Mouse (Mus musculus): ENCODE data around the gene Acot2. TPM values are rescaled to one million over a fixed set of nuclear protein-coding genes. Genes with fewer than 3 reads are reported as not detected.
"Not testable (repeated sequence)": the region's sequence is repeated elsewhere in the genome, so short reads cannot be mapped to it uniquely, and the experiment has no call there.

The Acot2 gene
- 1 to 10 TPM; 8.1 to 9.4 (median 8.8) TPM for total RNA-seq (2022)

- peak; percentile 63 to 66 for DNase-seq (ENCODE audit: low spot score in 2 of 2)
These were observed at the start of gene Acot2 for GRCm38 (mm10) chr12:83987583-83988441. TSS of gene Acot2 (plus strand) at chr12:83987861.

DNA sequence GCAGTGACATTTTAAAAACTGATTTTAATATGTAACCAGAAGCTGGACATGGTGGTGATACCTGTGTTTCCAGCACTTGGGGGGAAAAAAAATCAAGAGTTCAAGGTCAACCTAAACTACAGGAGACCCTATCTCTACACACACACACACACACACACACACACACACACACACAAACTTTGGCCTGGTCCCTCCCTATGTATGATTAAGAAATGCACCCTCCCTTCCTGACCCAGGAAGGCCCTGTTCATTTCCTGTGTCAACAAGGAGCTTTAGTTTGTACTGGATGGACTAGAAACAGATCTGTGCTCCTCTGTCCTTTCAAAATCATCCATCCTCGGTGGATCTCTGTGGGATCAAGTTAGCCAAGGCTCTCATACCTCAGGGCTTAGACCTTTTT lies 49.1 kb upstream of the Acot2 start:
- DNase-seq (ENCODE audit: low spot score in 2 of 2) = not testable (repeated sequence)

DNA sequence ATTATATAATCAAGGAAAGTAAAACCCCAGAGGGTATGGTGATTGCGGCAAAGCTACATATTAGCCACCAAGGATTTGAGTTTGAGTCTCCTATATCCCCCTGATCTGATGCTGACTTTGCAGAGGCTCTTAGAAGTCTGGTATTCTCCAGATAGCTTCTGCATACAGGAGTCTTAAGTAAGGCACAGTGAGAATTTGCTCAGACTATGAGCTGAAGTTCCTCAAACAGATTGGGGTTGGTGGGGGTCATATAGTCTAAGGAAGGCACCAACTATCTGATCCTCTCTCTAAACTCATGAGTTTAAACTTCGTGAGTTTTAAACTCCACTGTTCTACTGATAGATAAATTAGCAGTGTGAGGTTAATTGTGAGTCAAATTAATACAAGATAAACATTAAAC lies 48.3 kb upstream of the Acot2 start:
- no peak for DNase-seq (ENCODE audit: low spot score in 2 of 2)

GRCm38 (mm10) chr12:83940031-83940430 lies 47.6 kb upstream of the Acot2 start:
- DNase-seq (ENCODE audit: low spot score in 2 of 2) = no peak

- DNase-seq (ENCODE audit: low spot score in 2 of 2) = no peak
These were observed 45.7 kb upstream of the Acot2 start for GRCm38 (mm10) chr12:83941938-83942337.

- DNase-seq (ENCODE audit: low spot score in 2 of 2) = no peak
These were observed 40.3 kb upstream of the Acot2 start for GRCm38 (mm10) chr12:83947260-83947811.

DNA sequence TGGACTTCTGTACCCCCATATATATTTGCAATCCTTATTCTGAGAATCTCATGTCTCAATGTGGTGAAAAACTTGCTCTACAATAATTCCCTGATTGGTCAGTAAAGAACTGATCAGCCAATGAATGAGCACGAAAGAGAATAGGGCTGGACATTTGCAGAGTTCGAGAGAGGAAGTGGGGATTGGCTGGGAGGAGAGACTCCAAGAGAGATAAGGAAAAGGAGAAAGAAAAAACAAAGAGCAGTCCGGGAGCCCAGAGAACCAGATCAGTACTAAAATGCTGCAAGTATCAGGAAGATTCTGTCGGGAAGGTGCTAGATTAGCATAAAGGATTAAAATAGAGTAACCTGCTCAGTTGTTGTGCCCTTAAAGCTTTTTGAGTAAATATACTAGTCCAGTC lies 38.6 kb upstream of the Acot2 start:
- no peak for DNase-seq (ENCODE audit: low spot score in 2 of 2)

GRCm38 (mm10) chr12:83949776-83950492 lies 37.7 kb upstream of the Acot2 start:
- DNase-seq (ENCODE audit: low spot score in 2 of 2) = no peak

- DNase-seq (ENCODE audit: low spot score in 2 of 2) = peak; percentile 71 to 80
These were observed 37.2 kb upstream of the Acot2 start, which contains the start of gene Riox1 for GRCm38 (mm10) chr12:83950493-83950839. TSS of gene Riox1 (plus strand) at chr12:83950608.

GRCm38 (mm10) chr12:83950840-83951701 lies 36.6 kb upstream of the Acot2 start:
- DNase-seq (ENCODE audit: low spot score in 2 of 2) = peak; percentile 37 to 44

DNA sequence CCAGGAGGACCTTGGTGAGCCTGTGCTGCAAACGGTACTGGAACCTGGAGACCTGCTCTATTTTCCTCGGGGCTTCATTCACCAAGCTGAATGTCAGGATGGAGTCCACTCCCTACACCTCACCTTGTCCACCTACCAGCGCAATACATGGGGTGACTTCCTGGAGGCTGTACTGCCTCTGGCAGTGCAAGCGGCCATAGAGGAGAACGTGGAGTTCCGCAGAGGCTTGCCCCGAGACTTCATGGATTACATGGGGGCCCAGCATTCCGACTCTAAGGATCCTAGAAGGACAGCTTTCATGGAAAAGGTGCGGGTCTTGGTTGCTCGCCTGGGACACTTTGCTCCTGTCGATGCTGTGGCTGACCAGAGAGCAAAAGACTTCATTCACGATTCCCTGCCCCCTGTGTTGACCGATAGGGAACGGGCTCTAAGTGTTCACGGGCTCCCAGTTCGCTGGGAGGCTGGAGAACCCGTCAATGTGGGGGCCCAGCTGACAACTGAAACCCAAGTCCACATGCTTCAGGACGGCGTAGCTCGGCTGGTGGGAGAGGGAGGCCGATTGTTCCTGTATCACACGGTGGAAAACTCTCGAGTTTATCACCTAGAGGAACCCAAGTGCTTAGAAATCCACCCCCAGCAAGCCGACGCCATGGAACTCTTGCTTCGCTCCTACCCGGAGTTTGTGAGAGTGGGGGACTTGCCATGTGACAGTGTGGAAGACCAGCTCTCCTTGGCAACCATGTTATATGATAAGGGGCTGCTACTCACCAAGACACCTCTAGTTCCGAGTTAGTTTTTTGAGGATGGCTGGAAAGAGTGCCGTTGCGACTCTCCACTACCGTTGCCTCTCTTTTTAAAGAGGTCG lies 35.7 kb upstream of the Acot2 start:
- DNase-seq (ENCODE audit: low spot score in 2 of 2) = no peak

- DNase-seq (ENCODE audit: low spot score in 2 of 2) = no peak
These were observed 29.4 kb upstream of the Acot2 start for GRCm38 (mm10) chr12:83958278-83958677.

DNA sequence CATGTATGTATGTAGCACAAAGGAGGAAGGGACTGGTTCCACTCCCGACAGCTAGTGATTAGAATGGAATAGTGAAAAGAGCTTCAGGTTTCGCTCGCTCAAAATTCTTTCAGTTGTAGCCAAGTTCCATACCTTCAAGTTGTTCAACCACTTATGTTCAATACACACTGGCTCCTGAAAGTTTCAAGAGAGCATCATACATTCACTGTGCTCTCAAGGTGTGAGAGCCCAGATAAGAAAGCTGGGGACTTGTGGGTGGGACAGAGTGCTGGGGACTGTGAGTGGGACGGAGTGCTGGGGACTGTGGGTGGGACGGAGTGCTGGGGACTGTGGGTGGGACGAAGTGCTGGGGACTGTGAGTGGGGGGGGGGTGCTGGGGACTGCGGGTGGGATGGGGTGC lies 22.4 kb upstream of the Acot2 start:
- no peak for DNase-seq (ENCODE audit: low spot score in 2 of 2)

DNA sequence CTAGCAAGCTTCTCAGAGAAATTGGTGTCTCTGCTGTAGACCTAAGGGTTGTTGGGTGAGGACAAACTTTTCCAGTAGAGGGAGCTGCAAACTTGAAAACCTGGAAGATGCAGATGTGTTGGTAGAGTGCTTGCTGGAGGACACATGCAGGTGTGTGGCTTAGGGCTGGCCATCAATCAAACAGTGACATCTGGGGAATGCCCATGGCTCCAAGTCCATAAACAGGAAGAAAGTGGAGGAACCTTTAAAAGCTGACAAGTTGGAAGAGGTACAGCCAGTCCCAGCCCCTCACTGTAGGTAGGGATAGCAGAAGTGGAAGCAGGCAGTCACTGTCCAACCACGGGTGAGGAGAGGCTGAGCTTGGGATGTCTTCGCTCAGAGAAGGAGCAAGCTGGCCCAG lies 15.5 kb upstream of the Acot2 start:
- DNase-seq (ENCODE audit: low spot score in 2 of 2) = no peak

- DNase-seq (ENCODE audit: low spot score in 2 of 2) = no peak
These were observed 8.8 kb upstream of the Acot2 start for GRCm38 (mm10) chr12:83978862-83979261.

GRCm38 (mm10) chr12:83981615-83982014 lies 6.0 kb upstream of the Acot2 start:
- no peak for DNase-seq (ENCODE audit: low spot score in 2 of 2)

GRCm38 (mm10) chr12:83984752-83985151 lies 2.9 kb upstream of the Acot2 start, which contains the start of gene Heatr4:
TSS of gene Heatr4 (minus strand) at chr12:83984852.
- no peak for DNase-seq (ENCODE audit: low spot score in 2 of 2)

DNA sequence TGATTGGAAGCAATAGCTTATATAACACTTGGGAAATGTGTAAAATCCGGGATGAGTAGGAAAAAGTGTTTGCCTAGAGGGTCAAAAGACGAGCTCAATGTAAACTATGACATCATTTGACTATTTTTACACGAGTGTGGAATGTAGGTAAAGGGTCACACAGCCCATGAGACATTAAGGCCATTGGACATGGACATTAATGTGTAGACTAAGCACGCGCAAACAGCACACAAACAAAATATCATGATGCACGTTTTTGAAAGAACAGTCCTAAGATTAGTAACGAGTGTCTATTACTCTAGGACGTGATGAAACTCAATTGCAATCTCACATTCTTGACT lies 449 bp upstream of the Acot2 start:
- no peak for DNase-seq (ENCODE audit: low spot score in 2 of 2)

DNA sequence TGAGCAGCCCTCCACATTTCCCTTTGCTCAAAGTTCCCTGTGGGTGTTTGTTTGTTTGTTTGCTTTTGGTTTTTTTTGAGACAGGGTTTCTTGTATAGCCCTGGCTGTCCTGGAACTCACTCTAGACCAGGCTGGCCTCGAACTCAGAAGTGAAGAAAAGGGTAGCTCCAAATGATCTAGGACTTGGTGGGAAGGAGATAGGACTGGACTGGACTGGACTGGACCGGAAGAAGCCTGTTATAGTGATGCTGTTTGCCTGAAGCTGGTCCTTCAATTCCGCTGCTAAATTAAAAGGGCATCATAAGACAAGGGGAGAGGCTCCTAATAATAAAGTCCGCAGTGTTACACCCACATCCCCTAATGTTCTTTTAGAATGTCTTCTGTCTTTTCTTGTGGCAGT lies 822 bp downstream of the Acot2 start:
- no peak for DNase-seq (ENCODE audit: low spot score in 2 of 2)

- DNase-seq (ENCODE audit: low spot score in 2 of 2) = no peak
These were observed 1.7 kb downstream of the Acot2 start for GRCm38 (mm10) chr12:83989378-83989777.

Measured in left cerebral cortex, adult 8-10 months (tissue).